Mouse (Mus musculus): ENCODE measurements around the gene 2410137M14Rik. TPM values are rescaled to one million over a fixed set of nuclear protein-coding genes. Genes with fewer than 3 reads are reported as not detected.

The 2410137M14Rik gene
- total RNA-seq, 2 experiments from 2014 or later = 0.87 TPM; not detected in 1

- DNase-seq (ENCODE audit: extremely low spot score in 1 of 2, low spot score in 2 of 2) = peak; percentile 95 to 97
- intact Hi-C loops (cut with DNase I) = loop anchor here (5.0 kb wide), 1 partner anchor 44 kb away; the partner anchor contains the start of gene Zfp57
Measured at GRCm38 (mm10) chr17:36957999-36958743, 22.9 kb downstream of the 2410137M14Rik start, which contains the start of the genes Znrd1 and Znrd1as. TSS of gene Znrd1 (minus strand) at chr17:36958559. TSS of gene Znrd1as (plus strand) at chr17:36958592.

- intact Hi-C loops (cut with DNase I) = no loop called here
- DNase-seq (ENCODE audit: extremely low spot score in 1 of 2, low spot score in 2 of 2) = no peak
Measured at GRCm38 (mm10) chr17:36953062-36953461, 28.0 kb downstream of the 2410137M14Rik start.

- no peak for DNase-seq (ENCODE audit: extremely low spot score in 1 of 2, low spot score in 2 of 2)
- intact Hi-C loops (cut with DNase I) = no loop called here
Measured at GRCm38 (mm10) chr17:36952631-36953030, 28.4 kb downstream of the 2410137M14Rik start.

- peak; percentile 97 to 98 for DNase-seq (ENCODE audit: extremely low spot score in 1 of 2, low spot score in 2 of 2)
- intact Hi-C loops (cut with DNase I) = loop anchor here (2.0 kb wide), 1 partner anchor 96 kb away; no protein-coding TSS in a partner anchor
Measured at GRCm38 (mm10) chr17:36950981-36951947, 29.8 kb downstream of the 2410137M14Rik start, which contains the start of gene Ppp1r11. TSS of gene Ppp1r11 (minus strand) at chr17:36951741.

GRCm38 (mm10) chr17:36949265-36949664, 31.8 kb downstream of the 2410137M14Rik start:
- DNase-seq (ENCODE audit: extremely low spot score in 1 of 2, low spot score in 2 of 2) = no peak
- intact Hi-C loops (cut with DNase I) = no loop called here

GRCm38 (mm10) chr17:36948286-36948685, 32.8 kb downstream of the 2410137M14Rik start:
- intact Hi-C loops (cut with DNase I) = no loop called here

GRCm38 (mm10) chr17:36947051-36947819, 33.8 kb downstream of the 2410137M14Rik start:
- intact Hi-C loops (cut with DNase I) = no loop called here
- DNase-seq (ENCODE audit: extremely low spot score in 1 of 2, low spot score in 2 of 2) = peak in 1 of 2 experiments; percentile 75

More at GRCm38 (mm10) chr17:36948286-36948685, 32.8 kb downstream of the 2410137M14Rik start:
- DNase-seq (ENCODE audit: extremely low spot score in 1 of 2, low spot score in 2 of 2) = no peak

- intact Hi-C loops (cut with DNase I) = no loop called here
- DNase-seq (ENCODE audit: extremely low spot score in 1 of 2, low spot score in 2 of 2) = no peak
Measured at GRCm38 (mm10) chr17:36944121-36944775, 36.8 kb downstream of the 2410137M14Rik start.

GRCm38 (mm10) chr17:36943691-36944090, 37.3 kb downstream of the 2410137M14Rik start:
- no peak for DNase-seq (ENCODE audit: extremely low spot score in 1 of 2, low spot score in 2 of 2)
- intact Hi-C loops (cut with DNase I) = no loop called here

GRCm38 (mm10) chr17:36942791-36943471, 38.1 kb downstream of the 2410137M14Rik start, which contains the start of gene Rnf39:
TSS of gene Rnf39 (plus strand) at chr17:36942918.
- intact Hi-C loops (cut with DNase I) = no loop called here
- DNase-seq (ENCODE audit: extremely low spot score in 1 of 2, low spot score in 2 of 2) = peak in 1 of 2 experiments; percentile 50

- DNase-seq (ENCODE audit: extremely low spot score in 1 of 2, low spot score in 2 of 2) = peak in 1 of 2 experiments; percentile 56
- intact Hi-C loops (cut with DNase I) = no loop called here
Measured at GRCm38 (mm10) chr17:36942391-36942790, 38.6 kb downstream of the 2410137M14Rik start.

GRCm38 (mm10) chr17:36938056-36938455, 43.0 kb downstream of the 2410137M14Rik start:
- DNase-seq (ENCODE audit: extremely low spot score in 1 of 2, low spot score in 2 of 2) = no peak
- intact Hi-C loops (cut with DNase I) = no loop called here

GRCm38 (mm10) chr17:36931806-36932205, 49.2 kb downstream of the 2410137M14Rik start:
- intact Hi-C loops (cut with DNase I) = no loop called here
- no peak for DNase-seq (ENCODE audit: extremely low spot score in 1 of 2, low spot score in 2 of 2)

- intact Hi-C loops (cut with DNase I) = no loop called here
- no peak for DNase-seq (ENCODE audit: extremely low spot score in 1 of 2, low spot score in 2 of 2)
Measured at GRCm38 (mm10) chr17:36931130-36931529, 49.9 kb downstream of the 2410137M14Rik start.

GRCm38 (mm10) chr17:36930233-36930632, 50.8 kb downstream of the 2410137M14Rik start:
- DNase-seq (ENCODE audit: extremely low spot score in 1 of 2, low spot score in 2 of 2) = no peak
- intact Hi-C loops (cut with DNase I) = no loop called here

- no peak for DNase-seq (ENCODE audit: extremely low spot score in 1 of 2, low spot score in 2 of 2)
- intact Hi-C loops (cut with DNase I) = no loop called here
Measured at GRCm38 (mm10) chr17:36929236-36929932, 51.7 kb downstream of the 2410137M14Rik start.

Data from left cerebral cortex, postnatal 10 days (tissue).